Mouse (Mus musculus) midbrain, embryonic 16.5 days (tissue): Measurements from ENCODE around the gene Castor2. TPM values are rescaled to one million over a fixed set of nuclear protein-coding genes. Genes with fewer than 3 reads are reported as not detected.

ENCODE experiments used
- ATAC-seq: fragments of 200-750 bp; cut with Nextera tagmentation; 2 replicates; pipeline ENCODE4 v1.8.0; 2017; ENCODE audit warnings: moderate TSS enrichment
- H3K27ac ChIP-seq: fragments of 300-500 bp; sonication (generic); 2 replicates; pipeline ENCODE4 v1.5.1; 2014; ENCODE audit warnings: mild to moderate bottlenecking, low read length, mixed read lengths
- H3K27me3 ChIP-seq: fragments of 300-500 bp; sonication (generic); 2 replicates; pipeline ENCODE4 v1.6.1; 2014; ENCODE audit warnings: low read depth, low read length, mixed read lengths; ENCODE audit not compliant: control insufficient read depth, insufficient read depth
- H3K36me3 ChIP-seq: fragments of 300-500 bp; sonication (generic); 2 replicates; pipeline ENCODE4 v1.6.1; 2014; ENCODE audit warnings: mild to moderate bottlenecking, low read length, moderate library complexity, mixed read lengths; ENCODE audit not compliant: control insufficient read depth, insufficient read depth
- H3K4me1 ChIP-seq: fragments of 300-500 bp; sonication (generic); 2 replicates; pipeline ENCODE4 v1.6.1; 2014; ENCODE audit warnings: mild to moderate bottlenecking, low read length, mixed read lengths; ENCODE audit not compliant: control insufficient read depth, insufficient read depth
- H3K4me2 ChIP-seq: fragments of 300-500 bp; sonication (generic); 2 replicates; pipeline ENCODE4 v1.6.1; 2014; ENCODE audit warnings: mild to moderate bottlenecking, low read length, mixed read lengths
- H3K4me3 ChIP-seq: fragments of 300-500 bp; sonication (generic); 2 replicates; pipeline ENCODE4 v1.5.1; 2014; ENCODE audit warnings: low read depth, mild to moderate bottlenecking, low read length, moderate library complexity, mixed read lengths
- H3K9ac ChIP-seq: fragments of 300-500 bp; sonication (generic); 2 replicates; pipeline ENCODE4 v1.6.1; 2014; ENCODE audit warnings: low read depth, low read length, mixed read lengths
- H3K9me3 ChIP-seq: fragments of 300-500 bp; sonication (generic); replicated peaks from 2 replicates; pipeline ENCODE4 v1.6.1; 2014; ENCODE audit warnings: mild to moderate bottlenecking, low read length, mixed read lengths; ENCODE audit not compliant: control insufficient read depth, poor library complexity, severe bottlenecking
- WGBS: fragments of 180-500 bp; shearing (Covaris S2); extraction: QIAGEN DNeasy Blood & Tissue Kit; methylation state at CpG from one replicate; pipeline ENCODE4 v1.1.7; 2014; 5-methylcytosine and 5-hydroxymethylcytosine counted together
- polyA plus RNA-seq: library from polyadenylated mRNA; unstranded; fragments of >200 nt; fragmentation: Nextera tagmentation; extraction: Ambion mirVana; gene quantifications from 2 replicates; pipeline ENCODE4 v1.2.1, GENCODE M21; 2015

The Castor2 gene
- polyA plus RNA-seq, 1 experiment from 2014 or later = 34.8 TPM

DNA sequence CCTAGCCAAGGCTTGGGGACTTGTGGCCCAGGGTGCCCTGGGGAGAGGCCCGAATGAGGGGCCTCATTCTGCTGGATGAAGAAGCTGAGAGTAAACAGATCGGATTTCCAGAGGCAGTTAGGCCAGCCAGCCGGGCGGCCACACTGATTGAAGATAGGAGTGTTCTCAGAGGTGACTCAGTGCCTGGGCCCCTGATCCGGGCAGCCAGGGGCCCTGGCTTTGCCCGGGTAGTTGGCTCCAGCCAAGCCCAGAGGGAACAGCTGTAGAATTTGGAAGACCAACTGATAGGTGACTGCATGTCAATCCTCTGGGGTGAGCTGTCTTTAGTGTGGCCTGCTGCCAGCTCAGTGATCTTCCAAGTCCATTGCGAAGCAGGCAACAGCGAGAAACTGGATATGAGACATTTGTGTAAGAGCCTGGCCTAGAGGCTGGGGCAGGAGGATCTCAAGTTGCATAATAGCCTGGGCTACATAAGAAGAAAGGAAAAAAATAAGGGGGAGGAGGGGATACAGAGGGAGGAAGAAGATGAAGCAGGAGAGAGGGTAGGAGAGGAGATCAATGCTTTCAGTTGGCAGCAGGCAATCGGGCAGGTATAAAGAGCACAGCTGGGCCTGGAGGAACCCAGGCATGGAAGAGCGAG is 20.1 kb downstream of the Castor2 start:
- H3K4me2 ChIP-seq = no peak overlapping the region
- 71% methylated on average over 10 of the region's 10 CpGs for WGBS
- ATAC-seq = no peak; the same call in 1 of the 2 replicates
- peaks cover 11% of the 10 kb centered on the region for H3K36me3 ChIP-seq
- no peak overlapping the region for H3K9ac ChIP-seq
- H3K27ac ChIP-seq = no peak overlapping the region
- H3K4me3 ChIP-seq = no peak overlapping the region
- H3K4me1 ChIP-seq = 0 out of 2 replicates have a peak, but pooled peaks cover 2% of the 10 kb centered on the region
- no peaks in the 10 kb centered on the region for H3K27me3 ChIP-seq
- no peaks in the 10 kb centered on the region for H3K9me3 ChIP-seq

DNA sequence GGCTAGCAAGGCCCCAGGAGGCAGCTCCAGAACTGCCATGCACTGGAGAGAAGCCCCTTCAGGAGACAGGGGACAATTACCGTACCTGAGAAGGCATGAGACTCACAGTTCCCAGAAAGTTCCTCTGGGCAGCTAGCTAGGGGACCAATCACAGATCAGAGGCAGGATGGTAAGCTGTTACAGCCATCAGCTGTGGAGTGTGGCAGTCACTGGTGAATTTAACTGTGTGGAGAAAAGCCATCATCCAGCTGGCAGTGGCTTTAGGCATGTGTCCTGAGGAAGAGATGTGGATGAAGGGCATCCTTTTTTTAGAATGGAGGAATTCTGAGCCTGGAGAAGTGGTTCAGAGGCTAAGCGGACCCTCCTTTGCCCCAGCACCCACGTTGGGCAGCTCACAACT is 20.6 kb downstream of the Castor2 start:
- no peak overlapping the region for H3K27ac ChIP-seq
- 0 out of 2 replicates have a peak, but pooled peaks cover 2% of the 10 kb centered on the region for H3K4me1 ChIP-seq
- peaks cover 11% of the 10 kb centered on the region for H3K36me3 ChIP-seq
- H3K4me2 ChIP-seq = no peak overlapping the region
- no peaks in the 10 kb centered on the region for H3K27me3 ChIP-seq
- no peaks in the 10 kb centered on the region for H3K9me3 ChIP-seq
- H3K9ac ChIP-seq = no peak overlapping the region
- no peak overlapping the region for H3K4me3 ChIP-seq
- 89% methylated on average over 3 of the region's 3 CpGs for WGBS
- no peak for ATAC-seq

DNA sequence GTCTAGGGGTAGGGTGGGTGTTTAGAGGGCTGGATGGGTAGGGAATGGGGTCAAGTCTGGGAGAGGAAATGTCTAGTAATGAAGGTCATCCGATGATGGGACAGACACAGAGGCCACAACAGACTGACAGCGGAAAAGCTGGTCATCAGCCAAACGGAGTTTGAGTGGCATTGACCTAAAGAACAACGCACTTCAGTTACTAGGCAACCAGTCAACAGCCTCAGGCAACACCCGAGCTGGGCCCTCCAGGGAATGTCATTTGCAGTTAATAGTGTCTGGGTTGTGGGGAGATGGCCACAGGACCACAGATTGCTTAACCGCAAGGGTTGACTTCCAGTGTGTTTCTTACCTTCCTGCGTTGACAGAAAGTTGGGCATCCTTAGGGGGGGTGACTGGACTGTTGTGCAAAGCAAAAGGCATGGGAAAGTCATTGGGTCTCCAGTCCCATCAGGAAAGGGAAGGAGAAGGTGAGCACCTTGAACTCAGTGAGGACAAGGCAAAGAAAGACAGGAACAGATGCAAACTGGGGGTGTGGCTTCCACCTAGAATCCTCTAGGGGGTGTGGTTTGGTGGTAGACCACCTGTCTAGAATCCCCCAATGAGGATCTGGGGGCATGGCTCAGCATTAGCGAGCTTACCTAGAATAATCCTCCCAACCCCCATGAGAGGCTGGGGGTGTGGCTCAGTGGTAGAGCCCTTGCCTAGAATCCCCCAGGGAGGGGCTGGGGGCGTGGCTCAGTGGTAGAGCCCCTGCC is 21.8 kb downstream of the Castor2 start:
- peaks cover 16% of the 10 kb centered on the region for H3K36me3 ChIP-seq
- H3K27ac ChIP-seq = no peak overlapping the region
- H3K27me3 ChIP-seq = no peaks in the 10 kb centered on the region
- 0 out of 2 replicates have a peak, but pooled peaks cover 2% of the 10 kb centered on the region for H3K4me1 ChIP-seq
- WGBS = 52% methylated on average over 8 of the region's 9 CpGs
- H3K9ac ChIP-seq = no peak overlapping the region
- no peaks in the 10 kb centered on the region for H3K9me3 ChIP-seq
- H3K4me2 ChIP-seq = no peak overlapping the region
- no peak overlapping the region for H3K4me3 ChIP-seq
- ATAC-seq = no peak

DNA sequence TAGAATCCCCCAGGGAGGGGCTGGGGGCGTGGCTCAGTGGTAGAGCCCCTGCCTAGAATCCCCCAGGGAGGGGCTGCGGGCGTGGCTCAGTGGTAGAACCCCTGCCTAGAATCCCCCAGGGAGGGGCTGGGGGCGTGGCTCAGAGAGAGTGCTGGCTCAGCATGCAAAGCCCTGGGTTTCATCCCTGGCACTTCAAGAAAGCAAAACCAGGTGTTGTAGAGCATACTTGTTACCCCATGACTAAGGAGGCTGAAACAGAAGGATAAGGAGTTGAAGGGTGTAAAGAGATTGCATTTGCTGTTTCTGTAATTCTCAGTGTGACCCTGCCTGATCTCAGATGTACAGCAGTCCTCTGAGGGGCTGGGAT is 22.4 kb downstream of the Castor2 start:
- no peak overlapping the region for H3K27ac ChIP-seq
- H3K4me2 ChIP-seq = no peak overlapping the region
- 0 out of 2 replicates have a peak, but pooled peaks cover 2% of the 10 kb centered on the region for H3K4me1 ChIP-seq
- peaks cover 20% of the 10 kb centered on the region for H3K36me3 ChIP-seq
- ATAC-seq = no peak
- WGBS = 76% methylated on average over 4 of the region's 4 CpGs
- H3K4me3 ChIP-seq = no peak overlapping the region
- H3K9ac ChIP-seq = no peak overlapping the region
- H3K9me3 ChIP-seq = no peaks in the 10 kb centered on the region
- no peaks in the 10 kb centered on the region for H3K27me3 ChIP-seq

DNA sequence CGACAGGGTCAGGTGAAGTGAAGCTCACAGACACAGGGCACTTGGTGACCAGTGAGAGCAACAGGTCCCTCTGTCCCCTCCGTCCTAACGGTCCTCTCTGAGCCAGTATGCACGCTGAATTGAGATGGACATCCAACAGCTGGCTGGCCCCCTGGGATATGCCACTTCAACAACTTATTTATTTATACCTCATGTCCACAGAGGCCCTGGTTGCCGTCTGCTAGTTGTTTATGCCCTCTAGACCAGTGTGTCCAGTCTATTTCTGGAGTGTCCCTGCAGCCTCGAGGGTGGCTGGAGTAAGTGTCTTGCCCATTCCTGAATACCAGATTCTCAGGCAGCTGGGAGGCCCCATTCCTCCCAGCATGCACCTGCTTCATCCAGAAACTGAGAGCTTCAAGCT is 24.3 kb downstream of the Castor2 start:
- no peak overlapping the region for H3K9ac ChIP-seq
- no peak overlapping the region for H3K4me2 ChIP-seq
- no peaks in the 10 kb centered on the region for H3K9me3 ChIP-seq
- WGBS = 82% methylated on average over 6 of the region's 6 CpGs
- H3K4me3 ChIP-seq = no peak overlapping the region
- H3K36me3 ChIP-seq = peaks cover 14% of the 10 kb centered on the region
- no peak for ATAC-seq
- 0 out of 2 replicates have a peak, but pooled peaks cover 2% of the 10 kb centered on the region for H3K4me1 ChIP-seq
- no peak overlapping the region for H3K27ac ChIP-seq
- H3K27me3 ChIP-seq = no peaks in the 10 kb centered on the region

DNA sequence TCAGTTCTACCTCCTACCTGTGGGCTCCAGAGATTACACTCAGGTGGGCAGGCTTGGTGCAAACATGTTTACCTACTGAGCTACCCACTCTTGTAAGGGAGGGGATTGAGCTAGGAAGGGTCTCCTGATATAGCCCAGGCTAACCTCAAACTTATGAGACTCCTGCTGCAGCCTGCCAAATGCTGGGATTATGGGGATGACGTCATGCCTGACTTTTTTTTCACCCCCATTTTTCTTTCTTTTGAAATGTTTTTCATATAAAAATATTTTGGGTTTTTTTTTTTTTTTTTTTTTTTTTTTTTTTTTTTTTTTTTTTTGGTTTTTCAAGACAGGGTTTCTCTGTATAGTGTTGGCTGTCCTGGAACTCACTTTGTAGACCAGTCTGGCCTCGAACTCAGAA is 26.7 kb downstream of the Castor2 start:
- Histone ChIP-seq H3K27ac (no peak overlapping the region), H3K4me2 (no peak overlapping the region), H3K9ac (no peak overlapping the region), H3K36me3 (peaks cover 14% of the 10 kb centered on the region), H3K27me3 (no peaks in the 10 kb centered on the region), H3K4me1 (peaks cover 2% of the 10 kb centered on the region; the same call in 1 of the 2 replicates), H3K9me3 (no peaks in the 10 kb centered on the region), H3K4me3 (no peak overlapping the region)
- WGBS = 96% methylated on average over 2 of the region's 2 CpGs
- no peak for ATAC-seq

DNA sequence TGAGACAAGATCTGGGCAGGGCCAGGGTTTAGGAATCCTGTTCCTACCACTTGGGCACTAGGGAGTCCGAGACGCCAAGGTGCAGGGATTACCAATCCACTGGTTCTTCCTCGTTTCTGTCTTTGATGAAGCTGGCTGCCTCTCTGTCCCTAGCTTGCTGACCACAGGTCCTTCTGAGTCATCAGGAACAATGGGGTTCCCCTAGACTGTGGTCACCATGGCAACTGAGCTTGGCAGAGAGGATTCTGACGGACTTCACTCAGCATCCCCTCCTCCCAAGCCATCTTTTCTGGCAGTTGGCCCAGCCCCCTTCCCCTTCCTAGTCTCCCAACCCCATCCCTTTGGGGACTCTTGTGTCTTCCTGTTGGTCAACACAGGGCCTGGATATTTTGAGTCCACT is 32.1 kb downstream of the Castor2 start:
- 5% methylated on average over 4 of the region's 4 CpGs for WGBS

DNA sequence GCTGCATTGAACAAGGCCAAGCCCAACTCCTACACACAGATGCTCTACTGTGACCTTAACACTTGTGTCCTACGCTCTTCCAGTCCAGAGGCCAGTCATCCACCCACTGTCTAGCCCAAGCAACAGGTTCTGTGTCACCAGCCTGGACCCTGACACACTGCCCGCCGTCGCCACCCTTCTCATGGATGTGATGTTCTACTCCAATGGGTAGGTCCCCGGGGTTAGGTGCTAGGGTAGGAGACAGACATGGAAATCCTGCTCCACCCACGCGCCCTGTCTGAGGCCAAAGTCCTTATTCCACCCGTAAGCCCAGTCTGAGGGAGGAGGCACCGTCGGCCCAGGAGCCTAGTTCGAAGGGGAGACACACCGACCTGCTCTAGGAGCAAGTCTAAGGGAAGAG is 36.5 kb downstream of the Castor2 start:
- no peaks in the 10 kb centered on the region for H3K9me3 ChIP-seq
- H3K4me3 ChIP-seq = no peak overlapping the region
- WGBS = 94% methylated on average over 12 of the region's 12 CpGs
- H3K27me3 ChIP-seq = no peaks in the 10 kb centered on the region
- no peak for ATAC-seq
- no peak overlapping the region for H3K4me2 ChIP-seq
- no peak overlapping the region for H3K9ac ChIP-seq
- no peak overlapping the region for H3K27ac ChIP-seq
- peaks cover 8% of the 10 kb centered on the region for H3K4me1 ChIP-seq
- peaks cover 49% of the 10 kb centered on the region for H3K36me3 ChIP-seq

More for the DNA sequence above, 32.1 kb downstream of the Castor2 start:
- Histone ChIP-seq H3K4me2 (no peak overlapping the region; the same call in 1 of the 2 replicates), H3K4me1 (peaks cover 8% of the 10 kb centered on the region), H3K36me3 (peaks cover 29% of the 10 kb centered on the region), H3K9ac (no peak overlapping the region), H3K27me3 (no peaks in the 10 kb centered on the region), H3K27ac (peak overlapping the region; percentile 72), H3K9me3 (no peaks in the 10 kb centered on the region), H3K4me3 (no peak overlapping the region)
- peak; percentile 36; the same call in 1 of the 2 replicates for ATAC-seq

DNA sequence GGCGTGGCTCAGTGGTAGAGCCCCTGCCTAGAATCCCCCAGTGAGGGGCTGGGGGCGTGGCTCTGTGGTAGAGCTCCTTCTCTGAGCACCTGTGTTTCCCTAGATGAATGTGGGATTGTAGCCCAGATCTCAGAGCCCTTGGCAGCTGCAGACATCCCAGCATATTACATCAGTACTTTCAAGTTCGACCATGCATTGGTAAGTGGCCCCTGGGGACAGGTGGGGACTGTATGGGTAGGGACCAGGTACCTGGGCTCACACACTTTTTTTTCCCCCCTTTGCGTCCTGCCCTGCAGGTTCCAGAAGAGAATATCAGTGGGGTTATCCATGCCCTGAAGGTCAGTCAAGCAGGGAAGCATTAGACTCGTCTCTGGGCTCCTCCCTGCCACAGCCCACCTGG is 38.4 kb downstream of the Castor2 start:
- no peak overlapping the region for H3K4me2 ChIP-seq
- H3K9me3 ChIP-seq = no peaks in the 10 kb centered on the region
- H3K4me3 ChIP-seq = no peak overlapping the region
- WGBS = 91% methylated on average over 5 of the region's 5 CpGs
- no peaks in the 10 kb centered on the region for H3K27me3 ChIP-seq
- ATAC-seq = no peak
- no peaks in the 10 kb centered on the region for H3K4me1 ChIP-seq
- H3K36me3 ChIP-seq = peaks cover 61% of the 10 kb centered on the region
- no peak overlapping the region for H3K27ac ChIP-seq
- no peak overlapping the region for H3K9ac ChIP-seq
